Mouse (Mus musculus) forebrain, postnatal 0 days (tissue): ENCODE measurements around the gene Fxr2. TPM values are rescaled to one million over a fixed set of nuclear protein-coding genes. Genes with fewer than 3 reads are reported as not detected.

Experiments
- ATAC-seq: fragments of 200-750 bp; cut with Nextera tagmentation; 2 replicates; pipeline ENCODE4 v1.8.0; 2017; ENCODE audit warnings: mild to moderate bottlenecking, moderate library complexity
- DNase-seq: peaks from one replicate; pipeline ENCODE4 v3.0.0-alpha.2; 2015
- H3K27ac ChIP-seq: fragments of 300-500 bp; sonication (generic); 2 replicates; pipeline ENCODE4 v1.5.1; 2014; ENCODE audit warnings: low read depth, mild to moderate bottlenecking, antibody characterized with exemption, low read length, moderate library complexity, mixed read lengths
- H3K27me3 ChIP-seq: fragments of 300-500 bp; sonication (generic); 2 replicates; pipeline ENCODE4 v1.6.1; 2014; ENCODE audit warnings: mild to moderate bottlenecking, low read length, mixed read lengths; ENCODE audit not compliant: insufficient read depth
- H3K36me3 ChIP-seq: fragments of 300-500 bp; sonication (generic); 2 replicates; pipeline ENCODE4 v1.6.1; 2014; ENCODE audit warnings: mild to moderate bottlenecking, moderate library complexity; ENCODE audit not compliant: insufficient read depth
- H3K4me1 ChIP-seq: fragments of 300-500 bp; sonication (generic); 2 replicates; pipeline ENCODE4 v1.6.1; 2014; ENCODE audit warnings: antibody characterized with exemption; ENCODE audit not compliant: insufficient read depth
- H3K4me2 ChIP-seq: fragments of 300-500 bp; sonication (generic); 2 replicates; pipeline ENCODE4 v1.6.1; 2014; ENCODE audit warnings: low read depth, mild to moderate bottlenecking, moderate library complexity
- H3K4me3 ChIP-seq: fragments of 300-500 bp; sonication (generic); 2 replicates; pipeline ENCODE4 v1.5.1; 2014; ENCODE audit warnings: low read depth, low read length, mixed read lengths
- H3K9ac ChIP-seq: fragments of 300-500 bp; sonication (generic); 2 replicates; pipeline ENCODE4 v1.6.1; 2014; ENCODE audit warnings: mild to moderate bottlenecking
- H3K9me3 ChIP-seq: fragments of 300-500 bp; sonication (generic); 2 replicates; pipeline ENCODE4 v1.6.1; 2016; ENCODE audit warnings: low read length
- CTCF ChIP-seq: sonication (generic); IDR thresholded peaks from 2 replicates; pipeline ENCODE4 v1.5.1; 2016; ENCODE audit warnings: antibody characterized with exemption, control low read depth, low read depth
- whole genome bisulfite sequencing: fragments of 180-500 bp; shearing (Covaris S2); extraction: QIAGEN DNeasy Blood & Tissue Kit; methylation state at CpG from one replicate; pipeline ENCODE4 v1.1.7; 2014; 5-methylcytosine and 5-hydroxymethylcytosine counted together
- polyA plus RNA-seq: library from polyadenylated mRNA; unstranded; fragments of >200 nt; fragmentation: Nextera tagmentation; extraction: Ambion mirVana; gene quantifications from 2 replicates; pipeline ENCODE4 v1.2.1, GENCODE M21; 2015
- total RNA-seq: library from RNA; depleted of rRNA; stranded (reverse); fragments of >200 nt; gene quantifications from 2 replicates; pipeline ENCODE4 v1.2.3, GENCODE M21; 2014

The Fxr2 gene
- total and polyA plus RNA-seq, 2 experiments from 2014 or later, result 25.2 to 94.5 TPM

- H3K9me3 ChIP-seq, result no peaks in the 10 kb centered on the region
- no peak for TF ChIP-seq CTCF
- WGBS, result 52% methylated on average over 3 of the region's 3 CpGs
- DNase-seq (no peak), ATAC-seq (no peak; the same call in 1 of the 2 replicates)
- H3K27ac ChIP-seq, result peak overlapping the region; percentile 81
- peak overlapping the region; percentile 48 for H3K4me3 ChIP-seq
- peaks cover 21% of the 10 kb centered on the region; the same call in 1 of the 2 replicates for H3K36me3 ChIP-seq
- peak overlapping the region; percentile 78 for H3K9ac ChIP-seq
- peaks cover 15% of the 10 kb centered on the region for H3K4me1 ChIP-seq
- peak overlapping the region; percentile 94 for H3K4me2 ChIP-seq
- no peaks in the 10 kb centered on the region for H3K27me3 ChIP-seq
These were observed 28.4 kb upstream of the Fxr2 start for GRCm38 (mm10) chr11:69604347-69604746.

- WGBS, result 3% methylated on average over 57 of the region's 73 CpGs
- Histone ChIP-seq H3K4me1 (peaks cover 13% of the 10 kb centered on the region), H3K9ac (peak overlapping the region; percentile 78), H3K27me3 (no peaks in the 10 kb centered on the region), H3K4me2 (peak overlapping the region; percentile 94), H3K27ac (peak overlapping the region; percentile 81), H3K4me3 (peak overlapping the region; percentile 48), H3K36me3 (peaks cover 16% of the 10 kb centered on the region; the same call in 1 of the 2 replicates), H3K9me3 (no peaks in the 10 kb centered on the region)
- no peak for TF ChIP-seq CTCF
- DNase-seq (peak; percentile 58), ATAC-seq (peak; percentile 67)
These were observed 27.8 kb upstream of the Fxr2 start for GRCm38 (mm10) chr11:69604795-69605664.

- WGBS, result 3% methylated on average over 32 of the region's 32 CpGs
- H3K27ac ChIP-seq, result peak within 1 kb of the TSS; percentile 81
- peak within 1 kb of the TSS; percentile 78 for H3K9ac ChIP-seq
- peak within 1 kb of the TSS; percentile 48 for H3K4me3 ChIP-seq
- H3K9me3 ChIP-seq, result no peaks in the 10 kb centered on the region
- no peak for TF ChIP-seq CTCF
- H3K27me3 ChIP-seq, result no peaks in the 10 kb centered on the region
- H3K4me1 ChIP-seq, result peaks cover 8% of the 10 kb centered on the region
- H3K36me3 ChIP-seq, result peaks cover 8% of the 10 kb centered on the region; the same call in 1 of the 2 replicates
- ATAC-seq (peak; percentile 95), DNase-seq (peak; percentile 93)
- peak within 1 kb of the TSS; percentile 94 for H3K4me2 ChIP-seq
These were observed 26.9 kb upstream of the Fxr2 start, which contains the start of gene Atp1b2 for GRCm38 (mm10) chr11:69605726-69606490. Atp1b2 (minus strand) TSS chr11:69605942.

- ATAC-seq (no peak), DNase-seq (no peak)
- H3K27me3 ChIP-seq, result no peaks in the 10 kb centered on the region
- WGBS, result 75% methylated on average over 2 of the region's 2 CpGs
- TF ChIP-seq CTCF, result no peak
- H3K9me3 ChIP-seq, result no peaks in the 10 kb centered on the region
- H3K4me1 ChIP-seq, result peaks cover 8% of the 10 kb centered on the region
- peak overlapping the region; percentile 59; the same call in 1 of the 2 replicates for H3K27ac ChIP-seq
- H3K4me3 ChIP-seq, result peak overlapping the region; percentile 48
- H3K4me2 ChIP-seq, result peak overlapping the region; percentile 94
- no peak overlapping the region for H3K9ac ChIP-seq
- peaks cover 3% of the 10 kb centered on the region; the same call in 1 of the 2 replicates for H3K36me3 ChIP-seq
These were observed 26.3 kb upstream of the Fxr2 start for GRCm38 (mm10) chr11:69606491-69606795.

- H3K36me3 ChIP-seq, result no peaks in the 10 kb centered on the region
- no peak overlapping the region for H3K4me3 ChIP-seq
- no peak for TF ChIP-seq CTCF
- H3K9me3 ChIP-seq, result no peaks in the 10 kb centered on the region
- no peak for DNase-seq
- no peak overlapping the region for H3K27ac ChIP-seq
- no peak for ATAC-seq
- H3K4me2 ChIP-seq, result no peak overlapping the region
- no peaks in the 10 kb centered on the region for H3K27me3 ChIP-seq
- no peak overlapping the region for H3K9ac ChIP-seq
- H3K4me1 ChIP-seq, result peaks cover 8% of the 10 kb centered on the region
- WGBS, result 90% methylated on average over 2 of the region's 2 CpGs
These were observed 26.0 kb upstream of the Fxr2 start for GRCm38 (mm10) chr11:69606832-69607231.

- DNase-seq, result no peak
- no peak overlapping the region for H3K27ac ChIP-seq
- no peaks in the 10 kb centered on the region for H3K9me3 ChIP-seq
- no peak for TF ChIP-seq CTCF
- no peak overlapping the region for H3K9ac ChIP-seq
- H3K36me3 ChIP-seq, result no peaks in the 10 kb centered on the region
- no peak for ATAC-seq
- no peak overlapping the region for H3K4me3 ChIP-seq
- peaks cover 8% of the 10 kb centered on the region for H3K4me1 ChIP-seq
- H3K27me3 ChIP-seq, result no peaks in the 10 kb centered on the region
- H3K4me2 ChIP-seq, result no peak overlapping the region
- WGBS, result 89% methylated on average over 3 of the region's 3 CpGs
These were observed 24.3 kb upstream of the Fxr2 start for GRCm38 (mm10) chr11:69608525-69608924.

GRCm38 (mm10) chr11:69609416-69609815 is 23.4 kb upstream of the Fxr2 start:
- Histone ChIP-seq H3K27me3 (no peaks in the 10 kb centered on the region), H3K4me2 (no peak overlapping the region), H3K4me1 (no peaks in the 10 kb centered on the region), H3K9me3 (no peaks in the 10 kb centered on the region), H3K9ac (no peak overlapping the region), H3K27ac (no peak overlapping the region), H3K36me3 (no peaks in the 10 kb centered on the region), H3K4me3 (no peak overlapping the region)
- 67% methylated on average over 7 of the region's 7 CpGs for WGBS
- no peak for TF ChIP-seq CTCF
- no peak for ATAC-seq
- no peak for DNase-seq
